Mouse (Mus musculus) lung, postnatal 36 days (tissue): Measurements from ENCODE around the gene Tmx2.
"Not testable (repeated sequence)": the region's sequence is repeated elsewhere in the genome, so short reads cannot be mapped to it uniquely, and the experiment has no call there.

Experiments used
- DNase-seq: peaks from one replicate; pipeline ENCODE4 v3.0.0; 2022; ENCODE audit warnings: mixed read lengths

Tmx2 gene

GRCm38 (mm10) chr2:84679016-84679415 is at the start of gene Tmx2:
Gene Tmx2 (minus strand): TSS chr2:84679140.
- no peak for DNase-seq

GRCm38 (mm10) chr2:84728191-84728590 is 49.3 kb upstream of the Tmx2 start:
- DNase-seq = not testable (repeated sequence)

- DNase-seq = peak; percentile 99
Observed at GRCm38 (mm10) chr2:84727172-84727858, 48.4 kb upstream of the Tmx2 start, which contains the start of gene Clp1. Gene Clp1 (minus strand): TSS chr2:84727350.

- no peak for DNase-seq
Observed at GRCm38 (mm10) chr2:84726716-84727115, 47.8 kb upstream of the Tmx2 start.

GRCm38 (mm10) chr2:84725770-84726169 is 46.8 kb upstream of the Tmx2 start:
- no peak for DNase-seq

- no peak for DNase-seq
Observed at GRCm38 (mm10) chr2:84723856-84724255, 44.9 kb upstream of the Tmx2 start.

GRCm38 (mm10) chr2:84721182-84721581 is 42.2 kb upstream of the Tmx2 start:
- no peak for DNase-seq

- no peak for DNase-seq
Observed at GRCm38 (mm10) chr2:84720718-84721117, 41.8 kb upstream of the Tmx2 start.

- no peak for DNase-seq
Observed at GRCm38 (mm10) chr2:84717357-84717756, 38.4 kb upstream of the Tmx2 start.

- no peak for DNase-seq
Observed at GRCm38 (mm10) chr2:84716423-84717355, 37.7 kb upstream of the Tmx2 start.

- DNase-seq = peak; percentile 95
Observed at GRCm38 (mm10) chr2:84715562-84716361, 36.8 kb upstream of the Tmx2 start.

GRCm38 (mm10) chr2:84714811-84715561 is 36.0 kb upstream of the Tmx2 start, which contains the start of gene Zdhhc5:
Gene Zdhhc5 (minus strand): TSS chr2:84715180.
- DNase-seq = peak; percentile 99

- no peak for DNase-seq
Observed at GRCm38 (mm10) chr2:84714422-84714810, 35.5 kb upstream of the Tmx2 start.

GRCm38 (mm10) chr2:84711898-84712297 is 33.0 kb upstream of the Tmx2 start:
- no peak for DNase-seq

GRCm38 (mm10) chr2:84707523-84707922 is 28.6 kb upstream of the Tmx2 start:
- DNase-seq = no peak

GRCm38 (mm10) chr2:84705295-84705694 is 26.4 kb upstream of the Tmx2 start:
- no peak for DNase-seq

GRCm38 (mm10) chr2:84704329-84704728 is 25.4 kb upstream of the Tmx2 start:
- no peak for DNase-seq

GRCm38 (mm10) chr2:84703497-84703896 is 24.6 kb upstream of the Tmx2 start:
- DNase-seq = no peak

GRCm38 (mm10) chr2:84695007-84695695 is 16.2 kb upstream of the Tmx2 start:
- no peak for DNase-seq

GRCm38 (mm10) chr2:84690050-84690449 is 11.1 kb upstream of the Tmx2 start:
- DNase-seq = no peak

- DNase-seq = no peak
Observed at GRCm38 (mm10) chr2:84688080-84688844, 9.3 kb upstream of the Tmx2 start.
